Mouse (Mus musculus): ENCODE data around the gene Abcb1b. TPM values are rescaled to one million over a fixed set of nuclear protein-coding genes. Genes with fewer than 3 reads are reported as not detected.

Gene Abcb1b
- polyA plus RNA-seq, 1 experiment from 2014 or later, result 1.3 TPM

GRCm38 (mm10) chr5:8904539-8904938 lies 106.6 kb downstream of the Abcb1b start:
- H3K9ac ChIP-seq (ENCODE audit: low read depth, low read length), result no peak overlapping the region
- no peak overlapping the region for H3K27ac ChIP-seq (ENCODE audit: low read depth, low read length)
- 81% methylated on average over 6 of the region's 6 CpGs for WGBS
- no peak overlapping the region for H3K4me2 ChIP-seq (replicated peaks; ENCODE audit: low read depth, low read length)
- ATAC-seq (ENCODE audit: low FRiP score, low TSS enrichment), result no peak
- no peaks in the 10 kb centered on the region for H3K4me1 ChIP-seq (ENCODE audit: control insufficient read depth, insufficient read depth, low read length)
- no peaks in the 10 kb centered on the region for H3K36me3 ChIP-seq (ENCODE audit: control insufficient read depth, insufficient read depth, low read length)
- no peaks in the 10 kb centered on the region for H3K27me3 ChIP-seq (ENCODE audit: control insufficient read depth, insufficient read depth, low read length)
- H3K4me3 ChIP-seq (ENCODE audit: low read length), result no peak overlapping the region
- H3K9me3 ChIP-seq (ENCODE audit: control insufficient read depth, low read length), result no peaks in the 10 kb centered on the region

- Histone ChIP-seq H3K9ac (ENCODE audit: low read depth, low read length) (no peak overlapping the region), H3K36me3 (ENCODE audit: control insufficient read depth, insufficient read depth, low read length) (no peaks in the 10 kb centered on the region), H3K9me3 (ENCODE audit: control insufficient read depth, low read length) (no peaks in the 10 kb centered on the region), H3K27me3 (ENCODE audit: control insufficient read depth, insufficient read depth, low read length) (no peaks in the 10 kb centered on the region), H3K27ac (ENCODE audit: low read depth, low read length) (no peak overlapping the region), H3K4me3 (ENCODE audit: low read length) (no peak overlapping the region), H3K4me1 (ENCODE audit: control insufficient read depth, insufficient read depth, low read length) (no peaks in the 10 kb centered on the region), H3K4me2 (replicated peaks; ENCODE audit: low read depth, low read length) (no peak overlapping the region)
- no peak for ATAC-seq (ENCODE audit: low FRiP score, low TSS enrichment)
- WGBS, result 85% methylated on average over 8 of the region's 8 CpGs
Measured at GRCm38 (mm10) chr5:8911567-8912198, 113.7 kb downstream of the Abcb1b start.

Other genes with a start within 250 kb of the Abcb1b start
- 2.0 and 3.8 TPM in 2 replicates for gene Rundc3b, start 175.2 kb upstream of the Abcb1b start, polyA plus RNA-seq (2014; fragmentation: Nextera tagmentation; extraction: Ambion mirVana)
- gene Abcb1a, start 138.1 kb upstream of the Abcb1b start, polyA plus RNA-seq (2014; fragmentation: Nextera tagmentation; extraction: Ambion mirVana), result 0.14 and 0.46 TPM in 2 replicates
- 0.23 TPM in 1 of 2 replicates, not detected in the other for gene Abcb4, start 95.6 kb downstream of the Abcb1b start, polyA plus RNA-seq (2014; fragmentation: Nextera tagmentation; extraction: Ambion mirVana)
- gene Crot, start 199.2 kb downstream of the Abcb1b start, polyA plus RNA-seq (2014; fragmentation: Nextera tagmentation; extraction: Ambion mirVana), result 37.2 and 48.9 TPM in 2 replicates